Mouse (Mus musculus): ENCODE measurements at regions not wholly inside any gene's neighbourhood (a gene's known extent, or its start where the extent isn't known, plus 50 kb on each side); places are given as distances from the start of the nearest gene placed in this dataset.

GRCm38 (mm10) chr9:85520941-85521340, 193.8 kb upstream of the Tent5a start:
- WGBS: 89% methylated on average over 6 of the region's 6 CpGs
- no peak overlapping the region for H3K4me2 ChIP-seq (replicated peaks)
- no peak overlapping the region for H3K4me3 ChIP-seq
- no peaks in the 10 kb centered on the region for H3K4me1 ChIP-seq
- H3K36me3 ChIP-seq: no peaks in the 10 kb centered on the region
- H3K9me3 ChIP-seq: no peaks in the 10 kb centered on the region
- H3K9ac ChIP-seq (replicated peaks): no peak overlapping the region
- H3K27ac ChIP-seq (replicated peaks): no peak overlapping the region
- ATAC-seq (ENCODE audit: low FRiP score, low read depth): no peak
- H3K27me3 ChIP-seq: no peaks in the 10 kb centered on the region

GRCm38 (mm10) chr9:85499006-85499405, 171.9 kb upstream of the Tent5a start:
- WGBS: 69% methylated on average over 4 of the region's 4 CpGs

GRCm38 (mm10) chr9:85497348-85497747, 170.2 kb upstream of the Tent5a start:
- peak; percentile 88 for ATAC-seq (ENCODE audit: low FRiP score, low read depth)
- H3K9ac ChIP-seq (replicated peaks): no peak overlapping the region
- peaks cover 13% of the 10 kb centered on the region for H3K4me1 ChIP-seq
- 67% methylated on average over 1 of the region's 1 CpGs for WGBS
- H3K9me3 ChIP-seq: no peaks in the 10 kb centered on the region
- H3K4me3 ChIP-seq: no peak overlapping the region
- no peak overlapping the region for H3K27ac ChIP-seq (replicated peaks)
- H3K27me3 ChIP-seq: peaks cover 4% of the 10 kb centered on the region
- no peaks in the 10 kb centered on the region for H3K36me3 ChIP-seq
- H3K4me2 ChIP-seq (replicated peaks): no peak overlapping the region

More at GRCm38 (mm10) chr9:85499006-85499405, 171.9 kb upstream of the Tent5a start:
- no peak overlapping the region for H3K27ac ChIP-seq (replicated peaks)
- H3K4me1 ChIP-seq: peaks cover 13% of the 10 kb centered on the region
- no peak overlapping the region for H3K4me2 ChIP-seq (replicated peaks)
- H3K9ac ChIP-seq (replicated peaks): no peak overlapping the region
- H3K9me3 ChIP-seq: no peaks in the 10 kb centered on the region
- no peaks in the 10 kb centered on the region for H3K36me3 ChIP-seq
- H3K4me3 ChIP-seq: no peak overlapping the region
- ATAC-seq (ENCODE audit: low FRiP score, low read depth): no peak
- H3K27me3 ChIP-seq: peaks cover 2% of the 10 kb centered on the region

DNA sequence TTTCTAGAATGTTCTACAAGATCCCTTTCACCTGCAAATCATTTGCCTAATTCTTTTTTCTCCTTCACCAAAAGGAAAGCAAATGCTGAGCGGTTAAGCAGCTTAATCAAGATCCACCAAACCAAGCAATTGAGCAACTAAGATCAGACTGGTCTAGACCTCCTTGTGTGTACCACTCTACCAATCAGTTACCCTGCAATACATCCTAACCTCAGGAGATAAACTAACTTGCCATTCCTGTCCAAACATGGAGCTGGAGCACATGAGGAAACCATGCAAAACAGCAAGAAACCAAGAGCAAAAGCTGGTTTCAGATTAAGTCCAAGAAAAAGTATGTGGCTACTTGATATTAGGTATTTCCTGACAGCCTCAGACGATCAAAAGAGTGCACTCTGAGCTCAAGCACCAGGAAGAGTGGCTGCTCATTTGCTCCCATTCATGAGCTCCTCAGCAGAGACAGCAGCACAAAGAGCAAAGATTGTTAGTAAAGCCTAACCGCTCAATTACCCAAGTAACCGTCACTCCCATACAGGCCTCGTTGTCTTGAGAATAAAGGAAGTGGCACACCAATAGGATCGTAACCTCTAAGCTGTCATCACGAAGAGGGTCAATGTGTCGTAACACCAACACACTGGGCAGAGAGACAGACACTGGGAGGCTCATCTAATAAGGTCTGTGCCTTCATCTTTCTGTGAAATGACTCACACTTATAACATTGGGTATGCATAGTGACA, 169.5 kb upstream of the Tent5a start:
- 13% methylated on average over 8 of the region's 8 CpGs for WGBS

GRCm38 (mm10) chr9:85495056-85495455, 167.9 kb upstream of the Tent5a start:
- Histone ChIP-seq H3K27ac (replicated peaks) (no peak overlapping the region), H3K9ac (replicated peaks) (no peak overlapping the region), H3K36me3 (no peaks in the 10 kb centered on the region), H3K4me2 (replicated peaks) (no peak overlapping the region), H3K4me1 (peaks cover 13% of the 10 kb centered on the region), H3K27me3 (peaks cover 4% of the 10 kb centered on the region), H3K9me3 (no peaks in the 10 kb centered on the region), H3K4me3 (no peak overlapping the region)
- WGBS: 81% methylated on average over 4 of the region's 4 CpGs
- ATAC-seq (ENCODE audit: low FRiP score, low read depth): no peak

More for the DNA sequence above, 169.5 kb upstream of the Tent5a start:
- H3K4me1 ChIP-seq: peaks cover 13% of the 10 kb centered on the region
- no peaks in the 10 kb centered on the region for H3K9me3 ChIP-seq
- no peaks in the 10 kb centered on the region for H3K36me3 ChIP-seq
- no peak overlapping the region for H3K4me3 ChIP-seq
- H3K27ac ChIP-seq (replicated peaks): 0 out of 2 replicates have a peak overlapping the region, but pooled peaks have one; percentile 16
- no peak overlapping the region for H3K4me2 ChIP-seq (replicated peaks)
- no peak overlapping the region for H3K9ac ChIP-seq (replicated peaks)
- peaks cover 4% of the 10 kb centered on the region for H3K27me3 ChIP-seq
- peak; percentile 83 for ATAC-seq (ENCODE audit: low FRiP score, low read depth)

- Histone ChIP-seq H3K27me3 (peaks cover 4% of the 10 kb centered on the region), H3K36me3 (no peaks in the 10 kb centered on the region), H3K4me3 (no peak overlapping the region), H3K9me3 (no peaks in the 10 kb centered on the region), H3K4me2 (replicated peaks) (no peak overlapping the region), H3K4me1 (peaks cover 13% of the 10 kb centered on the region), H3K9ac (replicated peaks) (no peak overlapping the region), H3K27ac (replicated peaks) (no peak overlapping the region)
- ATAC-seq (ENCODE audit: low FRiP score, low read depth): no peak
- WGBS: 92% methylated on average over 4 of the region's 4 CpGs
Observed at GRCm38 (mm10) chr9:85493760-85494159, 166.6 kb upstream of the Tent5a start.

- Histone ChIP-seq H3K36me3 (no peaks in the 10 kb centered on the region), H3K4me2 (replicated peaks) (no peak overlapping the region), H3K4me1 (peaks cover 12% of the 10 kb centered on the region), H3K4me3 (no peak overlapping the region), H3K27me3 (peaks cover 12% of the 10 kb centered on the region), H3K27ac (replicated peaks) (no peak overlapping the region), H3K9me3 (no peaks in the 10 kb centered on the region), H3K9ac (replicated peaks) (no peak overlapping the region)
- WGBS: 90% methylated on average over 3 of the region's 3 CpGs
- no peak for ATAC-seq (ENCODE audit: low FRiP score, low read depth)
Observed at GRCm38 (mm10) chr9:85490367-85490766, 163.2 kb upstream of the Tent5a start.

GRCm38 (mm10) chr9:85487915-85488314, 160.8 kb upstream of the Tent5a start:
- no peaks in the 10 kb centered on the region for H3K9me3 ChIP-seq
- ATAC-seq (ENCODE audit: low FRiP score, low read depth): no peak; the same call in 1 of the 2 replicates

DNA sequence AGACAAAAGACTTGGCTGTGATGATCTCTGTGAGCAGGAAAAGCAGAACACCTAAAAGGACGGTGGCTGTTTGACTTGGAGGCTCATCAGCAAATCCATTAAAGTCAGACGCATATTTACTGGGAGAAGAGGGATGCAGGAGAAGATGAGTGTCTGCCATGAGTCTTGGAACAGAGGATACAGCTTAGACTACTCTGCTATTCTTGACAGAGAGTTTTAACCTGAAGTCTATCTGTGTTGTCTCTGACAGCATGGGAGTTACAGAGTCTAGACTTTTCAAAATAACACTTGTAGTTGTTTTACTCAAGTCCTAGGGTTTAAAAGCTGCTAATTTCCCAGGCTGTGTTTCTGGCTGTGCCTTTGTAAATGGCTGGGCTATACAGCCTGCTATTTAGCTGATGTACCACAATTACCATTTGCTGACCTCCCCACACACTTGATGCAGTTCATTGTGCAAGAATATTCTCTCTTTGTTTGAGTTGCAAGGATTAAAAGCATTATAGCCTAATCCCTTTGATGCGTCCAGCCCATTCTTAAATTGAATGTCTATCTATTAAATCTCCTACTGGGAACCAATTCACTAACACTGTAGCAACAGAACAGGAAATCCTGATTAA, 160.0 kb upstream of the Tent5a start:
- no peak overlapping the region for H3K27ac ChIP-seq (replicated peaks)
- peaks cover 12% of the 10 kb centered on the region for H3K4me1 ChIP-seq
- peak; percentile 73 for ATAC-seq (ENCODE audit: low FRiP score, low read depth)
- WGBS: 5% methylated on average over 3 of the region's 3 CpGs
- no peaks in the 10 kb centered on the region for H3K36me3 ChIP-seq
- no peak overlapping the region for H3K4me3 ChIP-seq
- no peaks in the 10 kb centered on the region for H3K9me3 ChIP-seq
- H3K4me2 ChIP-seq (replicated peaks): no peak overlapping the region
- H3K27me3 ChIP-seq: 0 out of 2 replicates have a peak, but pooled peaks cover 11% of the 10 kb centered on the region
- no peak overlapping the region for H3K9ac ChIP-seq (replicated peaks)

More at GRCm38 (mm10) chr9:85487915-85488314, 160.8 kb upstream of the Tent5a start:
- Histone ChIP-seq H3K4me2 (replicated peaks) (no peak overlapping the region), H3K27me3 (0 out of 2 replicates have a peak, but pooled peaks cover 11% of the 10 kb centered on the region), H3K36me3 (no peaks in the 10 kb centered on the region), H3K4me3 (no peak overlapping the region), H3K27ac (replicated peaks) (no peak overlapping the region), H3K9ac (replicated peaks) (no peak overlapping the region), H3K4me1 (peaks cover 12% of the 10 kb centered on the region)
- 28% methylated on average over 2 of the region's 2 CpGs for WGBS

GRCm38 (mm10) chr9:85485749-85486148, 158.6 kb upstream of the Tent5a start:
- WGBS: 61% methylated on average over 1 of the region's 1 CpGs
- no peak overlapping the region for H3K4me3 ChIP-seq
- no peak overlapping the region for H3K4me2 ChIP-seq (replicated peaks)
- peaks cover 12% of the 10 kb centered on the region for H3K4me1 ChIP-seq
- no peaks in the 10 kb centered on the region for H3K9me3 ChIP-seq
- 0 out of 2 replicates have a peak, but pooled peaks cover 11% of the 10 kb centered on the region for H3K27me3 ChIP-seq
- no peak overlapping the region for H3K9ac ChIP-seq (replicated peaks)
- no peak overlapping the region for H3K27ac ChIP-seq (replicated peaks)
- H3K36me3 ChIP-seq: no peaks in the 10 kb centered on the region
- ATAC-seq (ENCODE audit: low FRiP score, low read depth): no peak

GRCm38 (mm10) chr9:85483248-85483647, 156.1 kb upstream of the Tent5a start:
- WGBS: 97% methylated on average over 4 of the region's 4 CpGs
- Histone ChIP-seq H3K4me1 (peaks cover 12% of the 10 kb centered on the region), H3K4me2 (replicated peaks) (no peak overlapping the region), H3K36me3 (no peaks in the 10 kb centered on the region), H3K27me3 (0 out of 2 replicates have a peak, but pooled peaks cover 11% of the 10 kb centered on the region), H3K4me3 (no peak overlapping the region), H3K9ac (replicated peaks) (no peak overlapping the region), H3K27ac (replicated peaks) (no peak overlapping the region), H3K9me3 (no peaks in the 10 kb centered on the region)
- no peak for ATAC-seq (ENCODE audit: low FRiP score, low read depth)

- Histone ChIP-seq H3K9ac (replicated peaks) (no peak overlapping the region), H3K27me3 (0 out of 2 replicates have a peak, but pooled peaks cover 6% of the 10 kb centered on the region), H3K9me3 (no peaks in the 10 kb centered on the region), H3K4me3 (no peak overlapping the region), H3K36me3 (no peaks in the 10 kb centered on the region), H3K27ac (replicated peaks) (no peak overlapping the region), H3K4me1 (no peaks in the 10 kb centered on the region), H3K4me2 (replicated peaks) (no peak overlapping the region)
- WGBS: 59% methylated on average over 2 of the region's 2 CpGs
- no peak for ATAC-seq (ENCODE audit: low FRiP score, low read depth)
Observed at GRCm38 (mm10) chr9:85480566-85480965, 153.4 kb upstream of the Tent5a start.
